Mouse (Mus musculus): ENCODE measurements around the gene Vmn1r152. TPM values are rescaled to one million over a fixed set of nuclear protein-coding genes. Genes with fewer than 3 reads are reported as not detected.

Vmn1r152 gene
- polyA plus RNA-seq (2012; rRNA removed; ENCODE audit: low replicate concordance), result not detected in 2 replicates

GRCm38 (mm10) chr7:22522667-22523066, at the start of gene Vmn1r152:
Gene Vmn1r152, plus strand, starts transcription at chr7:22522967.

GRCm38 (mm10) chr7:22499578-22499977, 23.2 kb upstream of the Vmn1r152 start, which contains the start of gene Vmn1r151:
Gene Vmn1r151, minus strand, starts transcription at chr7:22499678.

GRCm38 (mm10) chr7:22534787-22535186, 12.0 kb downstream of the Vmn1r152 start, which contains the start of gene Gm8677:
Gene Gm8677, minus strand, starts transcription at chr7:22534887.

GRCm38 (mm10) chr7:22565243-22565642, 42.5 kb downstream of the Vmn1r152 start, which contains the start of gene Gm4201:
Gene Gm4201, minus strand, starts transcription at chr7:22565343.

Other genes starting within 250 kb of the Vmn1r152 start
- not detected in 2 replicates for gene Gm4187, start 193.2 kb upstream of the Vmn1r152 start, polyA plus RNA-seq (2012; rRNA removed; ENCODE audit: low replicate concordance)
- gene Gm8660, start 151.9 kb upstream of the Vmn1r152 start, polyA plus RNA-seq (2012; rRNA removed; ENCODE audit: low replicate concordance), result not detected in 2 replicates
- not detected in 2 replicates for gene Vmn1r148, start 109.4 kb upstream of the Vmn1r152 start, polyA plus RNA-seq (2012; rRNA removed; ENCODE audit: low replicate concordance)
- gene Vmn1r149, start 84.7 kb upstream of the Vmn1r152 start, polyA plus RNA-seq (2012; rRNA removed; ENCODE audit: low replicate concordance), result not detected in 2 replicates
- not detected in 2 replicates for gene Gm10665, start 58.9 kb upstream of the Vmn1r152 start, polyA plus RNA-seq (2012; rRNA removed; ENCODE audit: low replicate concordance)
- gene Vmn1r151, start 23.3 kb upstream of the Vmn1r152 start, polyA plus RNA-seq (2012; rRNA removed; ENCODE audit: low replicate concordance), result not detected in 2 replicates
- not detected in 2 replicates for gene Gm8677, start 11.9 kb downstream of the Vmn1r152 start, polyA plus RNA-seq (2012; rRNA removed; ENCODE audit: low replicate concordance)
- gene Gm4201, start 42.4 kb downstream of the Vmn1r152 start, polyA plus RNA-seq (2012; rRNA removed; ENCODE audit: low replicate concordance), result not detected in 2 replicates
- gene Gm4565, start 65.2 kb downstream of the Vmn1r152 start, polyA plus RNA-seq (2012; rRNA removed; ENCODE audit: low replicate concordance), result not detected in 2 replicates
- gene Vmn1r155, start 135.1 kb downstream of the Vmn1r152 start, polyA plus RNA-seq (2012; rRNA removed; ENCODE audit: low replicate concordance), result not detected in 2 replicates
- gene Gm8693, start 169.3 kb downstream of the Vmn1r152 start, polyA plus RNA-seq (2012; rRNA removed; ENCODE audit: low replicate concordance), result not detected in 2 replicates
- gene Gm4567, start 196.7 kb downstream of the Vmn1r152 start, polyA plus RNA-seq (2012; rRNA removed; ENCODE audit: low replicate concordance), result not detected in 2 replicates
- gene Vmn1r157, start 238.7 kb downstream of the Vmn1r152 start, polyA plus RNA-seq (2012; rRNA removed; ENCODE audit: low replicate concordance), result not detected in 2 replicates

All from duodenum, adult 2 months (tissue).